Mouse (Mus musculus): ENCODE data around the gene Sema5a. TPM values are rescaled to one million over a fixed set of nuclear protein-coding genes. Genes with fewer than 3 reads are reported as not detected.

Gene Sema5a
- total RNA-seq, 2 experiments from 2014 or later: 0.04 to 0.07 TPM

Other genes with a start within 250 kb of the Sema5a start
- not detected in 2 replicates for gene Tas2r119, start 67.5 kb upstream of the Sema5a start, total RNA-seq (2015)
- not detected in 2 replicates for gene Tas2r119, start 67.5 kb upstream of the Sema5a start, total RNA-seq (2017)